Mouse (Mus musculus) midbrain, embryonic 12.5 days (tissue): Measurements from ENCODE around the gene Arhgef12. TPM values are rescaled to one million over a fixed set of nuclear protein-coding genes. Genes with fewer than 3 reads are reported as not detected.
"Not testable (repeated sequence)": the region's sequence is repeated elsewhere in the genome, so short reads cannot be mapped to it uniquely, and the experiment has no call there.

Source experiments
- ATAC-seq: fragments of 200-750 bp; cut with Nextera tagmentation; 2 replicates; pipeline ENCODE4 v1.8.0; 2017; ENCODE audit warnings: low read depth, moderate TSS enrichment, moderate library complexity; ENCODE audit not compliant: low FRiP score
- H3K27ac ChIP-seq: fragments of 300-500 bp; sonication (generic); replicated peaks from 2 replicates; pipeline ENCODE4 v1.5.1; 2016; ENCODE audit warnings: mild to moderate bottlenecking
- H3K27me3 ChIP-seq: fragments of 300-500 bp; sonication (generic); 2 replicates; pipeline ENCODE4 v1.6.1; 2016; ENCODE audit warnings: mild to moderate bottlenecking
- H3K36me3 ChIP-seq: fragments of 300-500 bp; sonication (generic); 2 replicates; pipeline ENCODE4 v1.6.1; 2016
- H3K4me1 ChIP-seq: fragments of 300-500 bp; sonication (generic); 2 replicates; pipeline ENCODE4 v1.6.1; 2016
- H3K4me2 ChIP-seq: fragments of 300-500 bp; sonication (generic); replicated peaks from 2 replicates; pipeline ENCODE4 v1.6.1; 2016; ENCODE audit warnings: mild to moderate bottlenecking, moderate library complexity
- H3K4me3 ChIP-seq: fragments of 300-500 bp; sonication (generic); 2 replicates; pipeline ENCODE4 v1.5.1; 2016; ENCODE audit warnings: mild to moderate bottlenecking
- H3K9ac ChIP-seq: fragments of 300-500 bp; sonication (generic); replicated peaks from 2 replicates; pipeline ENCODE4 v1.6.1; 2016; ENCODE audit warnings: mild to moderate bottlenecking, moderate library complexity
- H3K9me3 ChIP-seq: fragments of 300-500 bp; sonication (generic); 2 replicates; pipeline ENCODE4 v1.6.1; 2016; ENCODE audit warnings: mild to moderate bottlenecking
- WGBS: fragments of 180-500 bp; shearing (Covaris S2); methylation state at CpG from one replicate; pipeline ENCODE4 v1.1.7; 2016; 5-methylcytosine and 5-hydroxymethylcytosine counted together
- polyA plus RNA-seq: library from polyadenylated mRNA; unstranded; fragments of >200 nt; fragmentation: Nextera tagmentation; extraction: Ambion mirVana; gene quantifications from 2 replicates; pipeline ENCODE4 v1.2.1, GENCODE M21; 2016

The Arhgef12 gene
- polyA plus RNA-seq, 1 experiment from 2014 or later: 17.4 TPM

GRCm38 (mm10) chr9:42968894-42969521, 138.0 kb downstream of the Arhgef12 start:
- no peak overlapping the region for H3K4me2 ChIP-seq
- 70% methylated on average over 11 of the region's 11 CpGs for WGBS
- no peak overlapping the region for H3K9ac ChIP-seq
- no peak for ATAC-seq
- no peaks in the 10 kb centered on the region for H3K9me3 ChIP-seq
- no peak overlapping the region for H3K4me3 ChIP-seq
- H3K4me1 ChIP-seq: no peaks in the 10 kb centered on the region
- H3K27me3 ChIP-seq: no peaks in the 10 kb centered on the region
- H3K36me3 ChIP-seq: peaks cover 72% of the 10 kb centered on the region
- no peak overlapping the region for H3K27ac ChIP-seq

GRCm38 (mm10) chr9:42967731-42968130, 139.3 kb downstream of the Arhgef12 start:
- ATAC-seq: no peak
- H3K4me3 ChIP-seq: no peak overlapping the region
- no peaks in the 10 kb centered on the region for H3K4me1 ChIP-seq
- no peaks in the 10 kb centered on the region for H3K27me3 ChIP-seq
- no peak overlapping the region for H3K4me2 ChIP-seq
- peaks cover 62% of the 10 kb centered on the region for H3K36me3 ChIP-seq
- no peak overlapping the region for H3K27ac ChIP-seq
- no peaks in the 10 kb centered on the region for H3K9me3 ChIP-seq
- H3K9ac ChIP-seq: no peak overlapping the region
- WGBS: 89% methylated on average over 9 of the region's 9 CpGs

GRCm38 (mm10) chr9:42964809-42965208, 142.2 kb downstream of the Arhgef12 start:
- H3K4me1 ChIP-seq, H3K4me3 ChIP-seq, H3K4me2 ChIP-seq, H3K27ac ChIP-seq, ATAC-seq, H3K9me3 ChIP-seq, H3K27me3 ChIP-seq, H3K9ac ChIP-seq: not testable (repeated sequence)
- WGBS: 88% methylated on average over 3 of the region's 3 CpGs
- H3K36me3 ChIP-seq: peaks cover 34% of the 10 kb centered on the region

GRCm38 (mm10) chr9:42964366-42964765, 142.7 kb downstream of the Arhgef12 start:
- no peak for ATAC-seq
- 91% methylated on average over 12 of the region's 12 CpGs for WGBS
- H3K27me3 ChIP-seq: no peaks in the 10 kb centered on the region
- H3K9me3 ChIP-seq: no peaks in the 10 kb centered on the region
- H3K27ac ChIP-seq: no peak overlapping the region
- peaks cover 31% of the 10 kb centered on the region for H3K36me3 ChIP-seq
- no peak overlapping the region for H3K4me2 ChIP-seq
- H3K9ac ChIP-seq: no peak overlapping the region
- no peak overlapping the region for H3K4me3 ChIP-seq
- no peaks in the 10 kb centered on the region for H3K4me1 ChIP-seq

GRCm38 (mm10) chr9:42962506-42962905, 144.5 kb downstream of the Arhgef12 start:
- Histone ChIP-seq H3K27ac (no peak overlapping the region), H3K27me3 (no peaks in the 10 kb centered on the region), H3K4me2 (no peak overlapping the region), H3K9ac (no peak overlapping the region), H3K9me3 (no peaks in the 10 kb centered on the region), H3K36me3 (peaks cover 12% of the 10 kb centered on the region), H3K4me3 (no peak overlapping the region), H3K4me1 (peaks cover 5% of the 10 kb centered on the region; the same call in 1 of the 2 replicates)
- WGBS: 92% methylated on average over 6 of the region's 6 CpGs
- ATAC-seq: no peak

DNA sequence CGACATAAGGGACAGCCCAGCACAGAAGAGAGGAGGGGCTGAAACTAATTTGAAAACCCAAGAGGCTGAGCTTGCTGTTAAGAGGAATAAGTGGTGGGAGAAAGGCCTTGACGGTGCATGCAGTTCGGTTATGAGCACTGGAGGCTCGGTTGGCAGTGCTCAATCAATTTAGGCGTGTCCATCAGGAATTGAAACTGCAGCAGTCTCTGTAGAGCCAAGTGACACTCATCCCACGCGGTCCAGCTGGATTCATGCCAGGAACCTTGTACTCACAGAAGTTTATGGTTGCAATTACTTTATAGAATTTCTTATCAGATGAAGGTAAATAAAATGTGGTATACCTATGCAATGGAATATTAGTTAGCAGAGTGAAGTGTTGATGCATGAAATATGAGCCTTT, 148.6 kb downstream of the Arhgef12 start:
- Histone ChIP-seq H3K36me3 (no peaks in the 10 kb centered on the region), H3K9me3 (no peaks in the 10 kb centered on the region), H3K9ac (no peak overlapping the region), H3K4me1 (peaks cover 9% of the 10 kb centered on the region), H3K27me3 (no peaks in the 10 kb centered on the region), H3K27ac (no peak overlapping the region), H3K4me2 (no peak overlapping the region), H3K4me3 (no peak overlapping the region)
- 74% methylated on average over 7 of the region's 7 CpGs for WGBS
- no peak for ATAC-seq

DNA sequence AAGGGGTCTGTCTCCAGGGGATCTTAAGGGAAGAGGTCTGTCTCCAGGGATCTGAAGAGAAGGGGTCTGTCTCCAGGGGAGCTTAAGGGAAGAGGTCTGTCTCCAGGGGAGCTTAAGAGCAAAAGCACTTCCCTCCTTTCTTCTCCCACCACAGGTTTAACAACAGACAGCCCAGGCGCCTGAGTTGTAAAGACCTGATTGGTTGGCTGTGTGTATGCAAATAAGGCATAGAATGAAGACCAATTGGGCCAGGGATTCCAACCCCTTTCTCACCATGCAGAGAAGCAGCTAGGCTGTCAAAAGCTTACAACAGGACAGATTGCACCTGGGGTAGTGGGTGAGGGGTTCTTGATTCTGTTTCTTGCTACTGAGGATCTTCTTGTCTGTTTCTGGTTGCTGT, 158.7 kb downstream of the Arhgef12 start:
- WGBS: 70% methylated on average over 1 of the region's 1 CpGs
- no peak for ATAC-seq
- H3K36me3 ChIP-seq: no peaks in the 10 kb centered on the region
- peaks cover 16% of the 10 kb centered on the region for H3K27me3 ChIP-seq
- no peaks in the 10 kb centered on the region for H3K9me3 ChIP-seq
- H3K4me2 ChIP-seq: no peak overlapping the region
- no peak overlapping the region for H3K27ac ChIP-seq
- H3K4me1 ChIP-seq: peaks cover 10% of the 10 kb centered on the region
- H3K4me3 ChIP-seq: no peak overlapping the region
- no peak overlapping the region for H3K9ac ChIP-seq

DNA sequence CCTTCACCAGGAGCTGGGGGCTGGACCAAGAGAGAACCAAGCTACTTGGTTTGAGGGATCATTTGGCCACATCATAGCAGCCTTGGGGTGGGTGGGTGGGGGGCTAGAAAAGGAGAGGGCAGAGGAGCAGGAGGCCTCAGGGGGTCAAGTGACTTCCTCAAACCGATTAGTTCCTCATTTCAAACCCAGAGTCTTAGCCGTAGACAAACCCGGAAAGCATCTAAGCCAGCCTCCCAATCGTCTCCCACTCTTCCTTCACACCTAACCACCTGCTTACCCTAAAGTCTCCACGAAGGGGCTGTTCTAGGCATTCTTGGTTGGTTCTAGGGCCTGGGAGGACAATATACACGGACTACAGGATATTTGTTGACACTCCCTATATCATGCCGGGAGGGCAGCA, 161.9 kb downstream of the Arhgef12 start:
- peaks cover 34% of the 10 kb centered on the region for H3K27me3 ChIP-seq
- H3K4me2 ChIP-seq: 0 out of 2 replicates have a peak overlapping the region, but pooled peaks have one; percentile 95
- WGBS: 75% methylated on average over 7 of the region's 7 CpGs

DNA sequence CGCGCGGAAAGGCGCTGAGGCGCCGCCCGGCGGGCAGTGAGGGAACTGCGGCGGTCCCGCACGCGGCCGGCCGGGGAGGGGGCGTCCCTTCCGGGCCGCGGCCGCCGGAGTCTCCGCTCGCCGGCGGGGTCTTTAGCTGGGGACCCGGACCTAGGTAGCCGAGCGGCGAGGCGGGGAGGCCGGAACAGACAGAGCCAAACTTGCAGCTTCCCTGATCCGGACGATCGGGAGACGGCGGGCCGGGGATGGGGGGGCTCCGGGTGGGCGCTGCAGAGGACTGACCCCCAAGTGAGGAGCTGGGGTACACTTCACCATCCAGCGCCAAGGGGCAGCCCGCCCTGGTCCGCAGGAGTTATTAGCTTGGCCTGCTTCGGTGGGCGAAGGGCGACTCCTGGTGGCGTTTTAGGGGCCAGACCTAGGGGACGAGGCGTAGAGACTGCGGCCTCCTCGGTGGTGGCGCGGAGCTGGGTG, 162.5 kb downstream of the Arhgef12 start:
- Histone ChIP-seq H3K27me3 (peaks cover 40% of the 10 kb centered on the region), H3K9me3 (no peaks in the 10 kb centered on the region), H3K4me3 (peak overlapping the region; percentile 81), H3K4me2 (peak overlapping the region; percentile 95), H3K9ac (peak overlapping the region; percentile 86), H3K27ac (peak overlapping the region; percentile 60; the same call in 1 of the 2 replicates), H3K36me3 (no peaks in the 10 kb centered on the region), H3K4me1 (peaks cover 17% of the 10 kb centered on the region)
- WGBS: 1% methylated on average over 48 of the region's 52 CpGs
- peak; percentile 94 for ATAC-seq

More for the DNA sequence above, 161.9 kb downstream of the Arhgef12 start:
- Histone ChIP-seq H3K27ac (no peak overlapping the region), H3K36me3 (no peaks in the 10 kb centered on the region), H3K9ac (peak overlapping the region; percentile 86; the same call in 1 of the 2 replicates), H3K4me1 (peaks cover 17% of the 10 kb centered on the region), H3K9me3 (no peaks in the 10 kb centered on the region), H3K4me3 (no peak overlapping the region; the same call in 1 of the 2 replicates)
- ATAC-seq: 0 out of 2 replicates have a peak, but pooled peaks have one; percentile 10

- H3K4me2 ChIP-seq: peak within 1 kb of the TSS; percentile 95
- under 1% methylated on average over 61 of the region's 68 CpGs for WGBS
- H3K27ac ChIP-seq: peak within 1 kb of the TSS; percentile 60
- peak; percentile 31 for ATAC-seq
- H3K27me3 ChIP-seq: peaks cover 40% of the 10 kb centered on the region
- peak within 1 kb of the TSS; percentile 81 for H3K4me3 ChIP-seq
- H3K9me3 ChIP-seq: no peaks in the 10 kb centered on the region
- H3K4me1 ChIP-seq: peaks cover 17% of the 10 kb centered on the region
- peak within 1 kb of the TSS; percentile 86 for H3K9ac ChIP-seq
- H3K36me3 ChIP-seq: no peaks in the 10 kb centered on the region
Measured at GRCm38 (mm10) chr9:42943781-42944535, 163.1 kb downstream of the Arhgef12 start, which contains the start of gene Grik4. Gene Grik4 (minus strand): TSS chr9:42944493.

DNA sequence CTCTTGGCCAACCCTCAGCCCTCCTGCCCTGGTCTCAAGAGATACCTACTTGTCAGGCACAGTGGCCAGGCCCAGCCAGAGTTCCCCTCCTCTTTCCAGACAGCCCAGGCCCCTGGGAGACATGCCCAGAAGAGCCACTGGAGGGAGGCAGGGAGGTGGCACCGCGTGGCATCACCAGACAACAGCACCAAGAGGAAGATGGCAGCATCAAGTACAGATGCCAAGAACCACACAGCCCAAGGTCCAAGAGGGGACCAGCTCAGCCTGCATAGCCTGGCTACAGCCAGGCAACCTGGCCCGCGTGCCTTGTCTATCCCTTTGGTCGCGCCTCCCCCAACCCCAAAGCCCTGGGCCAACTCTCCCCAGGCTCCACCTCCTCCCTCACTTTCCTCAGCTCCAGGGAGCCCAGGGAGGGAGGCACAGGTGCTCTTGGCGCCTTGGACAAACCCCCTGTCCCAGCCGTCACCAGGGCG, 163.9 kb downstream of the Arhgef12 start:
- ATAC-seq: no peak
- Histone ChIP-seq H3K9me3 (no peaks in the 10 kb centered on the region), H3K4me2 (peak overlapping the region; percentile 95), H3K4me3 (peak overlapping the region; percentile 81), H3K36me3 (no peaks in the 10 kb centered on the region), H3K9ac (peak overlapping the region; percentile 86), H3K27me3 (peaks cover 44% of the 10 kb centered on the region), H3K27ac (no peak overlapping the region), H3K4me1 (peaks cover 17% of the 10 kb centered on the region)
- WGBS: 0% methylated on average over 9 of the region's 9 CpGs

DNA sequence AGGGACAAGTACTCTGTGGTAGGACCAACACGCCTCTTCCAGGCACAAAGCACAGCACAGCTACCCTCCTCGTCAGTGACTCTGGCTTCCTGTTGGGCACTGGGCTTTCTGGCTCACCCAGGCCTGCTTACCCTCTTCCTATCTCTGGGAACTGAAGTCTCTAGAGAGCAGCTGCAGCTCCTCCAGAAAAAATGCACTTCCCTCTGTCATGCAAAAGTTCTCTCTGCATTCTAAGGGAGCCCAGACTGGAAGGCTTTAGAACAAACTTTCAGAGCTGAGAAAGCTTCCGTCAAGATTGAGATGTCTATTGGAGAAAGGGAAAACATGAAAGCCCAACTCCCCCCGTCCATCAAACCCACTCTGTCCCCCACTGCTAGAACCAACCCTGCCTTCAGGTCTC, 164.9 kb downstream of the Arhgef12 start:
- peaks cover 44% of the 10 kb centered on the region for H3K27me3 ChIP-seq
- H3K36me3 ChIP-seq: no peaks in the 10 kb centered on the region
- H3K9me3 ChIP-seq: no peaks in the 10 kb centered on the region
- H3K9ac ChIP-seq: no peak overlapping the region
- peaks cover 17% of the 10 kb centered on the region for H3K4me1 ChIP-seq
- H3K4me2 ChIP-seq: no peak overlapping the region
- no peak overlapping the region for H3K27ac ChIP-seq
- H3K4me3 ChIP-seq: no peak overlapping the region
- WGBS: 52% methylated on average over 4 of the region's 4 CpGs
- ATAC-seq: no peak
